Mouse (Mus musculus): ENCODE results near the gene Pgd.

DNA sequence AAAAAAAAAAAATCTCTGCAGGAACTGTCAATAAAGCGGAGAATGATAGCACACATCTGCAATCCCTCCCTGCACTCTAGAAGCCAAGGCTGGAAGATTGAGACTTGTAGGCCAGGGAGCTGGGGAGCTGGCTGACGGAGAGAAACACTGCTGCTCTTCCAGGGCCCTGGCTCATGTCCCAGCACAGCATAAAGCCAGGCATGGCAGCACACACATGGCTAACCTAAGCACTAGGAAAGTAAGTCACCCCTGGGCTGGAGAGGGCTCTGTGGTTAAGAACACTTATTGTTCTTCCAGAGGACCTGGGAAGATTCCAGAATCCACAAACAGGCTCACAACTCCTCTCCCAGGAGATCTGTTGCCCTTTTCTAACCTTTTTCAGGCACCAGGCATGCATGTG lies 6.1 kb upstream of the Pgd start:
- TF ChIP-seq CTCF (conservative IDR thresholded peaks at IDR 0.05; ENCODE audit: low read length): no peak
- no peak for TF ChIP-seq POU5F1 (IDR thresholded peaks at IDR 0.05; ENCODE audit: borderline replicate concordance, low read length)
- no peak for TF ChIP-seq NANOG (IDR thresholded peaks at IDR 0.05; ENCODE audit: borderline replicate concordance, low read length)
